Mouse (Mus musculus): ENCODE measurements at regions not wholly inside any gene's neighbourhood (a gene's known extent, or its start where the extent isn't known, plus 50 kb on each side); places are given as distances from the start of the nearest gene placed in this dataset.

GRCm38 (mm10) chr4:68532056-68532455 lies 422.1 kb downstream of the Brinp1 start:
- TF ChIP-seq CTCF (IDR thresholded peaks at IDR 0.05; ENCODE audit: borderline replicate concordance, extremely low read depth, insufficient read depth, insufficient read length) (no peak), POLR2A (IDR thresholded peaks at IDR 0.05; ENCODE audit: borderline replicate concordance, extremely low read depth, insufficient read depth, insufficient read length, poor library complexity, severe bottlenecking) (no peak)
